Mouse (Mus musculus): ENCODE measurements around the gene Col8a1.

Col8a1 gene

GRCm38 (mm10) chr16:57754526-57755125 is at the start of gene Col8a1:
Gene Col8a1 (minus strand): TSS chr16:57754737.
- in situ Hi-C loops (cut with MboI; ENCODE audit: unreplicated experiment in 2 of 2) = no loop called here

GRCm38 (mm10) chr16:57801886-57802285 is 47.3 kb upstream of the Col8a1 start:
- in situ Hi-C loops (cut with MboI; ENCODE audit: unreplicated experiment in 2 of 2) = no loop called here

- in situ Hi-C loops (cut with MboI; ENCODE audit: unreplicated experiment in 2 of 2) = no loop called here
Measured at GRCm38 (mm10) chr16:57796321-57796720, 41.8 kb upstream of the Col8a1 start.

GRCm38 (mm10) chr16:57779011-57779410 is 24.5 kb upstream of the Col8a1 start:
- in situ Hi-C loops (cut with MboI; ENCODE audit: unreplicated experiment in 2 of 2) = no loop called here

GRCm38 (mm10) chr16:57765615-57766014 is 11.1 kb upstream of the Col8a1 start:
- in situ Hi-C loops (cut with MboI; ENCODE audit: unreplicated experiment in 2 of 2) = no loop called here

GRCm38 (mm10) chr16:57759862-57760261 is 5.3 kb upstream of the Col8a1 start:
- in situ Hi-C loops (cut with MboI; ENCODE audit: unreplicated experiment in 2 of 2) = no loop called here

- in situ Hi-C loops (cut with MboI; ENCODE audit: unreplicated experiment in 2 of 2) = no loop called here
Measured at GRCm38 (mm10) chr16:57755708-57756107, 1.2 kb upstream of the Col8a1 start.

- in situ Hi-C loops (cut with MboI; ENCODE audit: unreplicated experiment in 2 of 2) = no loop called here
Measured at GRCm38 (mm10) chr16:57755241-57755640, 704 bp upstream of the Col8a1 start.

GRCm38 (mm10) chr16:57753539-57754280 is 827 bp downstream of the Col8a1 start:
- in situ Hi-C loops (cut with MboI; ENCODE audit: unreplicated experiment in 2 of 2) = no loop called here

GRCm38 (mm10) chr16:57750549-57750948 is 4.0 kb downstream of the Col8a1 start:
- in situ Hi-C loops (cut with MboI; ENCODE audit: unreplicated experiment in 2 of 2) = no loop called here

- in situ Hi-C loops (cut with MboI; ENCODE audit: unreplicated experiment in 2 of 2) = loop anchor here (5.0 to 25.0 kb wide), 6 partner anchors 76 to 764 kb away; partner anchors contain the start of genes St3gal6 (in 1 of the 2) and Tomm70a (in 1 of the 2)
Measured at GRCm38 (mm10) chr16:57748093-57748492, 6.4 kb downstream of the Col8a1 start.

GRCm38 (mm10) chr16:57747357-57748056 is 7.0 kb downstream of the Col8a1 start:
- in situ Hi-C loops (cut with MboI; ENCODE audit: unreplicated experiment in 2 of 2) = loop anchor here (5.0 to 25.0 kb wide), 6 partner anchors 75 to 765 kb away; partner anchors contain the start of genes St3gal6 (in 1 of the 2) and Tomm70a (in 1 of the 2)

GRCm38 (mm10) chr16:57740169-57740568 is 14.4 kb downstream of the Col8a1 start:
- in situ Hi-C loops (cut with MboI; ENCODE audit: unreplicated experiment in 2 of 2) = loop anchor here (10.0 to 25.0 kb wide), 5 partner anchors 75 to 772 kb away; partner anchors contain the start of genes St3gal6 (in 1 of the 2) and Tomm70a (in 1 of the 2)

GRCm38 (mm10) chr16:57734942-57735341 is 19.6 kb downstream of the Col8a1 start:
- in situ Hi-C loops (cut with MboI; ENCODE audit: unreplicated experiment in 2 of 2) = loop anchor here in 1 of 2 experiments (10.0 to 25.0 kb wide), 4 partner anchors 323 to 777 kb away; partner anchors contain the start of genes St3gal6 and Tomm70a

GRCm38 (mm10) chr16:57733545-57733944 is 21.0 kb downstream of the Col8a1 start:
- in situ Hi-C loops (cut with MboI; ENCODE audit: unreplicated experiment in 2 of 2) = loop anchor here in 1 of 2 experiments (10.0 to 25.0 kb wide), 4 partner anchors 321 to 779 kb away; partner anchors contain the start of genes St3gal6 and Tomm70a

- in situ Hi-C loops (cut with MboI; ENCODE audit: unreplicated experiment in 2 of 2) = loop anchor here in 1 of 2 experiments (10.0 to 25.0 kb wide), 4 partner anchors 321 to 779 kb away; partner anchors contain the start of genes St3gal6 and Tomm70a
Measured at GRCm38 (mm10) chr16:57733139-57733538, 21.4 kb downstream of the Col8a1 start.

- in situ Hi-C loops (cut with MboI; ENCODE audit: unreplicated experiment in 2 of 2) = loop anchor here in 1 of 2 experiments (25.0 kb wide), 3 partner anchors 313 to 787 kb away; partner anchors contain the start of genes St3gal6 and Tomm70a
Measured at GRCm38 (mm10) chr16:57724978-57725377, 29.6 kb downstream of the Col8a1 start.

- in situ Hi-C loops (cut with MboI; ENCODE audit: unreplicated experiment in 2 of 2) = no loop called here
Measured at GRCm38 (mm10) chr16:57718982-57719381, 35.6 kb downstream of the Col8a1 start.

- in situ Hi-C loops (cut with MboI; ENCODE audit: unreplicated experiment in 2 of 2) = no loop called here
Measured at GRCm38 (mm10) chr16:57698733-57699132, 55.8 kb downstream of the Col8a1 start.

GRCm38 (mm10) chr16:57694694-57695093 is 59.8 kb downstream of the Col8a1 start:
- in situ Hi-C loops (cut with MboI; ENCODE audit: unreplicated experiment in 2 of 2) = no loop called here
